Mouse (Mus musculus): ENCODE measurements around the gene Plekhg1. TPM values are rescaled to one million over a fixed set of nuclear protein-coding genes. Genes with fewer than 3 reads are reported as not detected.

The Plekhg1 gene
- polyA plus RNA-seq, 1 experiment from 2014 or later = 7.4 TPM

- peaks cover 19% of the 10 kb centered on the region for H3K4me1 ChIP-seq
- H3K9ac ChIP-seq = no peak overlapping the region
- WGBS = 45% methylated on average over 3 of the region's 3 CpGs
- H3K4me3 ChIP-seq = no peak overlapping the region
- no peak for ATAC-seq (ENCODE audit: extremely low read depth, insufficient number of reproducible peaks, low FRiP score, low TSS enrichment)
- no peaks in the 10 kb centered on the region for H3K36me3 ChIP-seq
- H3K9me3 ChIP-seq = no peaks in the 10 kb centered on the region
- H3K4me2 ChIP-seq = no peak overlapping the region
- peak overlapping the region; percentile 68 for H3K27ac ChIP-seq (replicated peaks)
- H3K27me3 ChIP-seq (replicated peaks) = no peaks in the 10 kb centered on the region
These were observed 152.2 kb downstream of the Plekhg1 start for GRCm38 (mm10) chr10:3892368-3892767.

- ATAC-seq (ENCODE audit: extremely low read depth, insufficient number of reproducible peaks, low FRiP score, low TSS enrichment) = no peak
- Histone ChIP-seq H3K27me3 (replicated peaks) (no peaks in the 10 kb centered on the region), H3K4me2 (no peak overlapping the region), H3K27ac (replicated peaks) (no peak overlapping the region), H3K4me1 (peaks cover 20% of the 10 kb centered on the region), H3K9me3 (no peaks in the 10 kb centered on the region), H3K36me3 (0 out of 2 replicates have a peak, but pooled peaks cover 1% of the 10 kb centered on the region), H3K4me3 (no peak overlapping the region), H3K9ac (no peak overlapping the region)
- 59% methylated on average over 3 of the region's 3 CpGs for WGBS
These were observed 157.9 kb downstream of the Plekhg1 start for GRCm38 (mm10) chr10:3898068-3898467.

GRCm38 (mm10) chr10:3900416-3900956 is 160.3 kb downstream of the Plekhg1 start:
- H3K9ac ChIP-seq = no peak overlapping the region
- H3K27me3 ChIP-seq (replicated peaks) = no peaks in the 10 kb centered on the region
- no peaks in the 10 kb centered on the region for H3K9me3 ChIP-seq
- H3K36me3 ChIP-seq = peaks cover 10% of the 10 kb centered on the region; the same call in 1 of the 2 replicates
- WGBS = 51% methylated on average over 11 of the region's 11 CpGs
- no peak for ATAC-seq (ENCODE audit: extremely low read depth, insufficient number of reproducible peaks, low FRiP score, low TSS enrichment)
- no peak overlapping the region for H3K4me3 ChIP-seq
- H3K4me2 ChIP-seq = no peak overlapping the region
- H3K4me1 ChIP-seq = peaks cover 15% of the 10 kb centered on the region
- H3K27ac ChIP-seq (replicated peaks) = no peak overlapping the region

GRCm38 (mm10) chr10:3905747-3906146 is 165.6 kb downstream of the Plekhg1 start:
- H3K9me3 ChIP-seq = no peaks in the 10 kb centered on the region
- no peak overlapping the region for H3K4me3 ChIP-seq
- H3K4me2 ChIP-seq = no peak overlapping the region
- peaks cover 10% of the 10 kb centered on the region; the same call in 1 of the 2 replicates for H3K36me3 ChIP-seq
- H3K27me3 ChIP-seq (replicated peaks) = no peaks in the 10 kb centered on the region
- 78% methylated on average over 3 of the region's 3 CpGs for WGBS
- H3K27ac ChIP-seq (replicated peaks) = no peak overlapping the region
- ATAC-seq (ENCODE audit: extremely low read depth, insufficient number of reproducible peaks, low FRiP score, low TSS enrichment) = no peak
- H3K4me1 ChIP-seq = peaks cover 2% of the 10 kb centered on the region; the same call in 1 of the 2 replicates
- no peak overlapping the region for H3K9ac ChIP-seq

- Histone ChIP-seq H3K4me3 (no peak overlapping the region), H3K27ac (replicated peaks) (no peak overlapping the region), H3K4me2 (no peak overlapping the region), H3K9me3 (no peaks in the 10 kb centered on the region), H3K36me3 (no peaks in the 10 kb centered on the region), H3K4me1 (peaks cover 3% of the 10 kb centered on the region; the same call in 1 of the 2 replicates), H3K27me3 (replicated peaks) (no peaks in the 10 kb centered on the region), H3K9ac (no peak overlapping the region)
- ATAC-seq (ENCODE audit: extremely low read depth, insufficient number of reproducible peaks, low FRiP score, low TSS enrichment) = no peak
- 72% methylated on average over 5 of the region's 5 CpGs for WGBS
These were observed 173.9 kb downstream of the Plekhg1 start for GRCm38 (mm10) chr10:3914104-3914503.

- WGBS = 68% methylated on average over 20 of the region's 20 CpGs
- H3K4me3 ChIP-seq = no peak overlapping the region
- ATAC-seq (ENCODE audit: extremely low read depth, insufficient number of reproducible peaks, low FRiP score, low TSS enrichment) = no peak
- H3K27me3 ChIP-seq (replicated peaks) = no peaks in the 10 kb centered on the region
- H3K36me3 ChIP-seq = 0 out of 2 replicates have a peak, but pooled peaks cover 14% of the 10 kb centered on the region
- no peak overlapping the region for H3K27ac ChIP-seq (replicated peaks)
- H3K4me1 ChIP-seq = peaks cover 5% of the 10 kb centered on the region; the same call in 1 of the 2 replicates
- no peaks in the 10 kb centered on the region for H3K9me3 ChIP-seq
- no peak overlapping the region for H3K9ac ChIP-seq
- H3K4me2 ChIP-seq = no peak overlapping the region
These were observed 180.4 kb downstream of the Plekhg1 start for GRCm38 (mm10) chr10:3920368-3921152.

GRCm38 (mm10) chr10:3928008-3928545 is 187.9 kb downstream of the Plekhg1 start:
- Histone ChIP-seq H3K9me3 (no peaks in the 10 kb centered on the region), H3K36me3 (peaks cover 4% of the 10 kb centered on the region; the same call in 1 of the 2 replicates), H3K4me1 (no peaks in the 10 kb centered on the region), H3K4me3 (no peak overlapping the region), H3K27me3 (replicated peaks) (no peaks in the 10 kb centered on the region), H3K27ac (replicated peaks) (no peak overlapping the region), H3K9ac (no peak overlapping the region), H3K4me2 (no peak overlapping the region)
- ATAC-seq (ENCODE audit: extremely low read depth, insufficient number of reproducible peaks, low FRiP score, low TSS enrichment) = no peak
- WGBS = 75% methylated on average over 4 of the region's 4 CpGs

- Histone ChIP-seq H3K4me2 (no peak overlapping the region), H3K27ac (replicated peaks) (no peak overlapping the region), H3K36me3 (peaks cover 4% of the 10 kb centered on the region; the same call in 1 of the 2 replicates), H3K4me3 (no peak overlapping the region), H3K4me1 (no peaks in the 10 kb centered on the region), H3K9ac (no peak overlapping the region), H3K9me3 (no peaks in the 10 kb centered on the region), H3K27me3 (replicated peaks) (no peaks in the 10 kb centered on the region)
- ATAC-seq (ENCODE audit: extremely low read depth, insufficient number of reproducible peaks, low FRiP score, low TSS enrichment) = no peak
These were observed 191.7 kb downstream of the Plekhg1 start for GRCm38 (mm10) chr10:3931831-3932230.

- no peak overlapping the region for H3K4me2 ChIP-seq
- H3K4me3 ChIP-seq = no peak overlapping the region
- H3K27me3 ChIP-seq (replicated peaks) = no peaks in the 10 kb centered on the region
- no peak for ATAC-seq (ENCODE audit: extremely low read depth, insufficient number of reproducible peaks, low FRiP score, low TSS enrichment)
- peaks cover 4% of the 10 kb centered on the region; the same call in 1 of the 2 replicates for H3K36me3 ChIP-seq
- H3K4me1 ChIP-seq = no peaks in the 10 kb centered on the region
- 63% methylated on average over 12 of the region's 12 CpGs for WGBS
- no peaks in the 10 kb centered on the region for H3K9me3 ChIP-seq
- H3K27ac ChIP-seq (replicated peaks) = no peak overlapping the region
- no peak overlapping the region for H3K9ac ChIP-seq
These were observed 193.3 kb downstream of the Plekhg1 start for GRCm38 (mm10) chr10:3933311-3933940.

GRCm38 (mm10) chr10:3936864-3937263 is 196.7 kb downstream of the Plekhg1 start:
- H3K4me3 ChIP-seq = no peak overlapping the region
- no peaks in the 10 kb centered on the region for H3K27me3 ChIP-seq (replicated peaks)
- no peaks in the 10 kb centered on the region for H3K9me3 ChIP-seq
- H3K27ac ChIP-seq (replicated peaks) = no peak overlapping the region
- H3K4me2 ChIP-seq = no peak overlapping the region
- no peak for ATAC-seq (ENCODE audit: extremely low read depth, insufficient number of reproducible peaks, low FRiP score, low TSS enrichment)
- H3K36me3 ChIP-seq = peaks cover 15% of the 10 kb centered on the region
- no peak overlapping the region for H3K9ac ChIP-seq
- 0 out of 2 replicates have a peak, but pooled peaks cover 8% of the 10 kb centered on the region for H3K4me1 ChIP-seq

GRCm38 (mm10) chr10:3939895-3940595 is 199.9 kb downstream of the Plekhg1 start:
- Histone ChIP-seq H3K4me1 (0 out of 2 replicates have a peak, but pooled peaks cover 8% of the 10 kb centered on the region), H3K9ac (no peak overlapping the region), H3K4me3 (no peak overlapping the region), H3K9me3 (no peaks in the 10 kb centered on the region), H3K36me3 (peaks cover 15% of the 10 kb centered on the region), H3K27me3 (replicated peaks) (no peaks in the 10 kb centered on the region), H3K4me2 (no peak overlapping the region), H3K27ac (replicated peaks) (no peak overlapping the region)
- 78% methylated on average over 11 of the region's 11 CpGs for WGBS
- no peak for ATAC-seq (ENCODE audit: extremely low read depth, insufficient number of reproducible peaks, low FRiP score, low TSS enrichment)
